Mouse (Mus musculus) activated CD4-positive, CD25-positive, alpha-beta regulatory T cell, adult 9 weeks (primary cell): ENCODE results near the gene Podnl1. TPM values are rescaled to one million over a fixed set of nuclear protein-coding genes. Genes with fewer than 3 reads are reported as not detected.

Experiments
- polyA plus RNA-seq: library from polyadenylated mRNA; unstranded; fragments of 100-300 nt; shearing (Covaris generic); gene quantifications from one replicate; pipeline ENCODE4 v1.2.1, GENCODE M21; 2017

Gene Podnl1
- polyA plus RNA-seq: 22.3 TPM

GRCm38 (mm10) chr8:84125656-84126055 is at the start of gene Podnl1:
Podnl1 (plus strand) TSS chr8:84125989.

GRCm38 (mm10) chr8:84104697-84105609 is 20.8 kb upstream of the Podnl1 start, which contains the start of gene Dcaf15:
Dcaf15 (minus strand) TSS chr8:84104768.

GRCm38 (mm10) chr8:84147769-84148530 is 22.2 kb downstream of the Podnl1 start, which contains the start of the genes Cc2d1a and 4930432K21Rik:
Cc2d1a (minus strand) TSS chr8:84147936.
4930432K21Rik (plus strand) TSS chr8:84148025.

Other genes starting within 250 kb of the Podnl1 start
- gene Adgrl1, start 225.9 kb upstream of the Podnl1 start, polyA plus RNA-seq: 3.8 TPM
- 0.82 TPM for gene Gm10644, start 170.8 kb upstream of the Podnl1 start, polyA plus RNA-seq
- 28.8 TPM for gene Asf1b, start 170.5 kb upstream of the Podnl1 start, polyA plus RNA-seq
- gene Prkaca, start 153.0 kb upstream of the Podnl1 start, polyA plus RNA-seq: 2.7 TPM
- 2.2 TPM for gene Samd1, start 128.3 kb upstream of the Podnl1 start, polyA plus RNA-seq
- gene 1700067K01Rik, start 124.5 kb upstream of the Podnl1 start, polyA plus RNA-seq: 0.62 TPM
- gene 2210011C24Rik, start 113.8 kb upstream of the Podnl1 start, polyA plus RNA-seq: 0.75 TPM
- 3.6 TPM for gene Palm3, start 104.5 kb upstream of the Podnl1 start, polyA plus RNA-seq
- gene Il27ra, start 83.4 kb upstream of the Podnl1 start, polyA plus RNA-seq: 383 TPM
- gene Rln3, start 81.0 kb upstream of the Podnl1 start, polyA plus RNA-seq: 189 TPM
- gene Gm10643, start 60.9 kb upstream of the Podnl1 start, polyA plus RNA-seq: 1.1 TPM
- 42.2 TPM for gene Rfx1, start 59.2 kb upstream of the Podnl1 start, polyA plus RNA-seq
- gene Dcaf15, start 21.2 kb upstream of the Podnl1 start, polyA plus RNA-seq: 27.6 TPM
- gene Cc2d1a, start 21.9 kb downstream of the Podnl1 start, polyA plus RNA-seq: 52.1 TPM
- gene 4930432K21Rik, start 22.0 kb downstream of the Podnl1 start, polyA plus RNA-seq: 1.3 TPM
- not detected for gene Nanos3, start 59.2 kb downstream of the Podnl1 start, polyA plus RNA-seq
- gene Zswim4, start 111.1 kb downstream of the Podnl1 start, polyA plus RNA-seq: 4.1 TPM
- 293 TPM for gene D8Ertd738e, start 123.7 kb downstream of the Podnl1 start, polyA plus RNA-seq
- gene Mri1, start 131.3 kb downstream of the Podnl1 start, polyA plus RNA-seq: 20.3 TPM
- gene Ccdc130, start 144.4 kb downstream of the Podnl1 start, polyA plus RNA-seq: 40.9 TPM